Mouse (Mus musculus) CD8-positive naive resting alpha-beta T cell, adult 2 months (primary cell): Measurements from ENCODE around the gene Six3.

Source experiments
- DNase-seq, 2 experiments: peaks; one replicate each; pipeline ENCODE4 v3.0.0; 2022; ENCODE audit warnings: low read depth in 2 of 2, low spot score in 2 of 2

Gene Six3

GRCm38 (mm10) chr17:85624981-85625940, 11.9 kb downstream of the Six3 start:
- DNase-seq = no peak

DNA sequence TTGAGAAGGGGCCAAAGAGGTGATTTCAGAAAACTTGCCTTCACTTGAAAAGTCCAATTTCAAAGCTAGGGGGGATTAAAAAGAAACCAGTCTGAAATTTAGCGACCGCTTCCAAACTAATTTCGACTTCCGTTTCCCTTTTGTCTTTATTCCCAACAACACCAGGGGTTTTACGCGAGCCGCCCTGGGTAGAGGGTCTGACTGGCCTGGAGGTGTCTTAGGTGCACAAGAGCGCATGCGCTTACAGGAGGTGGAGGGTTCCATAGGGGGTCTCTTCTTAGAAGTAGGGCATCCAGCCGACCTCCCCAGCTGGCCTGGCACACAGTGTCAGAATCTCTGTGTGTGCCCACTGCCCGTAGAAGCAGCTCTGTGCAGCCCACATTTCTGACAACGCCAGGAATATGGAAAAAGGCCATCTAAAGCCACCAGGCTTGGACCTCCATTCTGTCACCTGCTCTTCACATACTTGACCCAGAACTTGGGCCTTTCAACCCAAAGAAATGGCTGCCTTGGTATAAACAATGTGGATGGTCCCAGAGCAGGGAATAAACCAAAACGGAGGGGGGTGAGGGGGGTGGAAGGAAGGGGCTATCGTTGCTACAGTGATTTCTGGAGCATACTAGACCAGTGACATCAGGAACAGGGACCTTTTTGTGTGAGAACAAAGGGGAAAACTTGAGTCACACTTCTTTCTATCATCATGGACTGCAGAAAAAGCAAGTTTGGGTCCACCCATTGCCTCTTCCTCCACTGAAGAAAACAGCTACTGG, 12.9 kb downstream of the Six3 start:
- no peak for DNase-seq

DNA sequence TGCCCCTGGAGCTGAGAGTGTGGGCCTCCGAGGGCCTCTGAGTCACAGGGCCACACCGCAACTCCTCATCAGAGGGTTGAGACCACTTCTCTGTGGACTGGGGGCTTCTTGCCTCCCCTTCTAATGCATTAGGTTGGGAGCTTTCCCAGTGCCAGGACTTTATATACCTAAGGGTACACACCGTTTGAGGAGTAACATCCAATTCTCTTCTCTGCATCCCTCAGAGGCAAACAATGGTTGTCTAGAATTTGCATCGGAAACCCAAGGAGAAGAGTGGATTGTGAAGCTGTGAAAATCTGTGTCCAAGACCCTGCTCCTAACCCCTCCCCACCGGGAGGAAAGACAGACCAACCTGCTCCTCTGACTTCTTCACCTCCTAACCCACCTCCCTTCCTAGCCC, 14.3 kb downstream of the Six3 start:
- no peak for DNase-seq

DNA sequence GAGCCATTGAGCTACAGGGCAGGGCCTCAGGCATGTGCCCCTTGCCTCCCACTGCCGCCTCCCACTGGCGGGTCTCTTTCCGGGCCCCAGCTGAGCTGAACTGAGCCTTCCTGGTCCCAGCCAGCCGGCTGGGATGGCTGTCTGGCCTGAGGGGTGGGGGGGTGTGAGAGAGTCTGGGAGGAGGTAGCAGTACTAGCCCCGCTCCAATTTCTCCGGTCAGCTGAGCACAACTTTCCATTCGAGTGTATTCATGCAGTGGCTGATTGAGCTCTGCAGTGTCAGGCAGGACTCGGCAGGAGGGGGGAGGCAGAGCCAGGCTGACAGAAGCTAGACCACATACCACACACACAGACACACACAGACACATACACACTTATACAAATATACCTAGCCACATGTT, 15.4 kb downstream of the Six3 start:
- no peak for DNase-seq

- DNase-seq = no peak
These were observed 16.0 kb downstream of the Six3 start for GRCm38 (mm10) chr17:85629396-85629795.

GRCm38 (mm10) chr17:85630296-85631050, 17.1 kb downstream of the Six3 start:
- no peak for DNase-seq

- DNase-seq = no peak
These were observed 17.7 kb downstream of the Six3 start for GRCm38 (mm10) chr17:85631106-85631505.

DNA sequence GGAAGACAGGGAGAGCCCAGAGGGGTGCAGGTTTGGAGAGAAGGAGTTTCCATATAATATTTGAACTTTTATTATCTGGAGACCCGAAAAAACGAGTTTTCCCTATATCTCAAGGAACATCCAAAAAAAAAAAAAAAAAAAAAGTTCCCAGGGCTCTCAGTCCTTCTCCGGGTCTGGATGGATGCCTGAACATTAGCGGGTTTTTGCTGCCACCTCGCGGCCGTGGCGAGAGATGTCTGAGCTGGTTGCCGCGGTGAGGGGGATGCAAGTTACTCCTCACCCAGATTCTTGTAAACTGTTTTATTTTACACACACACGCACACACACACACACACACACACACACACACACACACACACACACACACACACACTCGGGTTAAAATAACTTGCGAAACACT, 20.2 kb downstream of the Six3 start:
- peak; percentile 9 to 18 for DNase-seq

DNA sequence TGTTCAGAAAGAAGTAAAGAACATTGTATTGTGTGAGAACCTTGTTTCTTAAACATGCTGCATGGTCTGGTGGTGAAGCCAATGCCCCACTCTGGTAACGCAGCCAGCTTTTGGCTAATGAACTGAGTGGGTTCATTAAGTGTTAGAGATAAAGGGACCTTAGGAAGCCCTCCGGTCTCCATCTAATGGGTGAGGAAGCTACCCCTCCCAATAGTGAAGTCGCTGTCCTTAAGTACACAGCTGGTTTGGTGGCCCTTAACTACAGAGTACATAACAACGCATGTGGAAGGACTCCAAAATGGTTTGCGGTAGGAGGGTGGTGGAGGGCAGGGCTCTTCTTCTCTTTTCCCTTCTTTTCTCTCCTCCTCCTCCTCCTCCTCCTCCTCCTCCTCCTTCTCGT, 24.5 kb downstream of the Six3 start:
- no peak for DNase-seq

GRCm38 (mm10) chr17:85645312-85645711, 31.9 kb downstream of the Six3 start:
- no peak for DNase-seq

GRCm38 (mm10) chr17:85645718-85646665, 32.6 kb downstream of the Six3 start:
- DNase-seq = no peak

- no peak for DNase-seq
These were observed 46.6 kb downstream of the Six3 start for GRCm38 (mm10) chr17:85660016-85660415.

DNA sequence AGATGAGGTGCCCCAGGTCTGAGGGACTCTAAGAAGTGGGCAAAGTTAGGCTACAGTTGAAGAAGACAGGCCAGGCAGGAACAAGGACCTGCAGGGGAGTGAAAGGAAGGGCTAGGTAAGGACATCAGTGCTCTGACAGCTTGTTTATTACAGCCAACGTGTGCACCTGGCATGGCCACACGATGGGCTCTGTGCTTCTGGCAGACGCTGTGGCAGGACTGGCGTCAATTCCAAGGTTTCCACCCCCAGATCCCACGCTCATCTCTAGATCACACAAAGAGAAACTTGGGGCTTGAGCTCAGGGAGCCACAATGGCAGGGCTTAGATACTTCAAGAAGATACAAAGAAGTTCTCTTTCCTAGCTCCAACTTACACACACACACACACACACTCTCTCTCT, 48.1 kb downstream of the Six3 start:
- DNase-seq = no peak

GRCm38 (mm10) chr17:85664202-85664601, 50.8 kb downstream of the Six3 start:
- no peak for DNase-seq

DNA sequence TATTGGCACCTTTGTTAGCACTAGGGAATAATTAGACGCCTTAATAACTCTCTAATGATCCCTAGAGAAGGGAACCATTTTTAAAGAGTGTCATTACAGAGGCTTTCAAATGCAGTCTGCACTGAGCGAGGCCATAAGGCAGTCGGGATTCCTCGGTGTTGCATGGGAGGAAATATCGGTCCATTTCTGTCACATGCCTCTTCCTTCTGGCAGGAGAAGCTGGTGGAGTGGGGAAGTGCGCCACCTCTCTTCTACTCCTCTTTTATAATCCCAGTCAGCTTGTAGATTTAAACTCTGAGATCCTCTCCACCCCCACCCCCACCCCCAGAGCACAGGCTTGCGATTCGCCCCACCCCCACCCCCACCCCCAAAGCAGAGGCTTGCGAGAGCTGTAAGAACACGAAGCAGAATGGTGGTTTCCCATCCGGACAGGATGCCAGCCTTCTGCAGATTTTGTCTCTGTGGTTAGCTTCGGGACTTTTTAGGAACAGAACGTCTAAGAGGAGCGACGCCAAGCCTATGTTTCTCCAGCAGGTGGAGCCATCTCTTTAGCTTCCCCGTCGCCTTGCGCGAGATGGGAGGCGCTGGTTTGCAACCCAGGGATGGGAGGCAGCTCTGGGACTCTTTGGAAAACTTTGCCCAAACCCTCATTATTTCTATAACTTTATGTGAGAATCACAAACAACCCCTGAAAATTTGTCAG, 51.4 kb downstream of the Six3 start:
- DNase-seq = no peak
